Mouse (Mus musculus): ENCODE results near the gene Olah.

- TF ChIP-seq TAL1 (IDR thresholded peaks at IDR 0.05; ENCODE audit: low read length) (no peak), GATA1 (IDR thresholded peaks at IDR 0.05; ENCODE audit: low read length) (no peak)
Observed at GRCm38 (mm10) chr2:3326547-3326946, 70.5 kb downstream of the Olah start.
